Mouse (Mus musculus): ENCODE measurements at regions not wholly inside any gene's neighbourhood (a gene's known extent, or its start where the extent isn't known, plus 50 kb on each side); places are given as distances from the start of the nearest gene placed in this dataset.

GRCm38 (mm10) chr8:115896066-115896465, 188.5 kb upstream of the Maf start:
- TF ChIP-seq CTCF (IDR thresholded peaks at IDR 0.05; ENCODE audit: insufficient read depth, low read length), result no peak
- TF ChIP-seq POLR2A (IDR thresholded peaks at IDR 0.05; ENCODE audit: borderline replicate concordance, extremely low read depth, low read depth, low read length), result no peak
